Mouse (Mus musculus) layer of hippocampus, postnatal 10 days (tissue): ENCODE data around the gene Foxp1. TPM values are rescaled to one million over a fixed set of nuclear protein-coding genes. Genes with fewer than 3 reads are reported as not detected.

ENCODE experiments used
- DNase-seq, 2 experiments: peaks; one replicate each; pipeline ENCODE4 v3.0.0; 2021; ENCODE audit warnings: low spot score in 2 of 2
- total RNA-seq, 2 experiments: library from RNA; stranded (reverse); gene quantifications; 2 replicates each; pipeline ENCODE4 v1.2.3; 2021

The Foxp1 gene
- total RNA-seq, 2 experiments from 2014 or later: 139 to 149 TPM

GRCm38 (mm10) chr6:99336191-99336590 is 186.3 kb downstream of the Foxp1 start:
- DNase-seq: no peak

DNA sequence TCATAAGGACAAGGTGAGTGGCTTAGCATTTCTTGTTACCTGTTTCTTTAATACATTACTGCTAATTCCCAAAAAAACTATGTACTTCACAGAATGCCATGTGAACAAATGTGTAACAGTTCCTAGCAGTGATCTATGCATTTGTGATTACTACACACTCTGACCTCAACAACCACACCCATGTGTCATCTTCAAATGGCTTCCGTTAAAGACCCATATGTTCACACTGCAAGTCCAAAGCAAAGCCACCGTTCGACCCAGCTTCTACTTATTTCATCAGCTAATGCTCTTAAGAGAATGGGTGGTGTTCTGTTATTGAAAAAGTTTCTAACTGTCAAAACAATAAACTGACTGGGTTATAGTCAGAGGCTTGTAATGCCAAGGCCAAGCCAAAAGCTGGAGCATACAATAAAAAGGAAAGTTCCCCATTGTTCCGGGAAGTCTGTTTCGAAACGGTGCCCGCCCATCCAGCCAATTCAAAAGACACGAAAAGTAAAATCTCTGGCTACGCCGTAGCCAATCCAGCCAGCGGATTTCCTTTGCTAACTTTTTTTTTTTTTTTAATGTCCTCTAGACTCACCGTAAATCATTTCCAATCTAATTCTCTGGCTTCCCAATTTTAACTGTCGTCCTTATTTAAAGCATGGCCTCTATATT is 187.2 kb downstream of the Foxp1 start:
- no peak for DNase-seq

- DNase-seq: no peak
These were observed 188.3 kb downstream of the Foxp1 start for GRCm38 (mm10) chr6:99334255-99334654.

DNA sequence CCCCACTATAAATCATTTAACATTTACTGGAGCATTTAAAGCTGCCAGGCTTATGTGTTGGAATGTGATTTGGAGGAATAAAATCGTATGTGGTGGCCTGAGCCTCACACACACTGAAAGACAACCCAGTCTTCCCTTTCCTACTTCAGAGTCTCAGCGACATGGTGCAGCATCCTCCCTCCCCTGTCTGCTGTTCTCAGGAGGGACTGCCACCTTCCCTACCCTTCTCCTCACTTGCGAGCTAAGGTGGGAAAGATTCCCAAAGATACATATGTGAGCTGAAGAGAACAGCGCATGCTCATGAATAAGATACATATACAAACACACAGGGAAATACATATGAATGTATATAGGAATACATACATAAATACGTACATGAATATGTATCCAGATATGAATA is 189.4 kb downstream of the Foxp1 start:
- DNase-seq: no peak

DNA sequence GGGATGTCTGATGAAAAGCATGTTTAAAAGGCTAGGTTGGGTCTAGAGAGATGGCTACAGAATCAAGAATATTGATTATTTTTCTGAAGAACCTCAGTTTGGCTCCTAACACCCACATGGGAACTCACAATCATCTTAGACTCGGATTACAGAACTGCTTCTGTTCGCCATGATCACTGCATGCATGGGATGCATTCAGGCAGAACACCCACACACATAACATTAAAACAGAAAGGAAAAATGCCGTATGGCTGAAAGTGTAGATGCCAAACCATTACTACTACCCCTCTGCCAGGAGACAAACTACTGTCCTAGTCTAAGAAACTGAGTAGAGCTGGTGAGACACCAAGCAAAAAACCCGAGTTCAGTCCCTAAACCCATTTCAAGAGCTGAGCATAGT is 192.4 kb downstream of the Foxp1 start:
- DNase-seq: no peak

- DNase-seq: no peak
These were observed 193.9 kb downstream of the Foxp1 start for GRCm38 (mm10) chr6:99328634-99329033.

GRCm38 (mm10) chr6:99328146-99328545 is 194.4 kb downstream of the Foxp1 start:
- DNase-seq: no peak

- DNase-seq: no peak
These were observed 194.8 kb downstream of the Foxp1 start for GRCm38 (mm10) chr6:99327721-99328120.

DNA sequence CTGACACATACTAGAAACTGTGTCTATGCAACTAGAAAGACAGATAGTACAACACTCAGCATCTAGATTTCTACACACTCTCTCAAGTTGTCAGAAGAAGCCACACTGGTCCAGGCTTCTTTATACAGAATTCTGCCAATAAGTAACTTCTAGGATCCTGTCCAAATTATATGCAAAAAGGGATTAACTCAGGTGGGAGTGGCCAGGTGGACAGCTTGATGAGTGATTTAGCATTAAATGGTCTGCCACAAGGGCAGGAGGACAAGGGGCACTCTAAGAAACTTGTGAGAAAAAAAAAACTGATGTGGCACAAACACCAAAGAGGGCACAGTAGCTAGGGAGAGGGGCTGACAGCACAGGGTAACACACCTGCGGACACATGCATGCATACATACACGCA is 196.6 kb downstream of the Foxp1 start:
- DNase-seq: no peak

DNA sequence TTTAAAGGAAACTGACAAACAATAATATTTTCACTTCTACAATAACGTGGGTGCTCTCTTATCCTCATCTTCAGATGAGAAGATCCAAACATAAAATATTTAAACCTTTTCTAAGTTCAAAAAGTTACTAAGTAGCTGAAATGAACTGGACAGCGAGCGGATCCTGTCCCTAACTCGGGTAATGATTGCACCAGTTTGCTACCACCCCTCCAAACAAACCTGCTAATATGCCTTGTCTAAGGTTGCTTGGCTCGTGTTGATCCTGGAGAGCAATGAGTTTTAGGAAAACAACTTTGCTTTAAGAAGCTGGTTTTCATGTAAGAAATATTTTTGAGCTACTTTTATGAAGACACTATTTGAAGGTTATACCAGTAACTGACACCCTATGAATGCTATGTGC is 197.1 kb downstream of the Foxp1 start:
- no peak for DNase-seq

GRCm38 (mm10) chr6:99322132-99322904 is 200.2 kb downstream of the Foxp1 start:
- no peak for DNase-seq

DNA sequence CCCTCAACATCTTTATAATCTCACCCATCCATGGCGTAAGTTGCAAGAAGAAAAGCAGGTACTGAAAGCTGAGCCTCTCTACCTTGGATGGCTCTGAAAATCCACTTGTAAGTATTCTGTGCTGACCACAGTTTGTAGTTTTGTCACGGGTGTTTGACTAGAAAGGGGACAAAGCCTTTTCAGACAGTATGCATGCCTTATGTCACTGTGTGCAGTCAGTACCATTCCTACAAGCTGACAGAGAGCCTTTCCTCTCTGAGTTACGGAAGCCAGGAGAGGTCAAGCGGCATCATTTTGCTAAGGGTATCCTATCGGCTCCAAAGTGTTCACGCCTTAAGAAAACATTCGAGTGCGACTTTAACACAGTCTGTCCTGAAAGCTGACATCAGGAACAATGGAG is 202.1 kb downstream of the Foxp1 start:
- no peak for DNase-seq

DNA sequence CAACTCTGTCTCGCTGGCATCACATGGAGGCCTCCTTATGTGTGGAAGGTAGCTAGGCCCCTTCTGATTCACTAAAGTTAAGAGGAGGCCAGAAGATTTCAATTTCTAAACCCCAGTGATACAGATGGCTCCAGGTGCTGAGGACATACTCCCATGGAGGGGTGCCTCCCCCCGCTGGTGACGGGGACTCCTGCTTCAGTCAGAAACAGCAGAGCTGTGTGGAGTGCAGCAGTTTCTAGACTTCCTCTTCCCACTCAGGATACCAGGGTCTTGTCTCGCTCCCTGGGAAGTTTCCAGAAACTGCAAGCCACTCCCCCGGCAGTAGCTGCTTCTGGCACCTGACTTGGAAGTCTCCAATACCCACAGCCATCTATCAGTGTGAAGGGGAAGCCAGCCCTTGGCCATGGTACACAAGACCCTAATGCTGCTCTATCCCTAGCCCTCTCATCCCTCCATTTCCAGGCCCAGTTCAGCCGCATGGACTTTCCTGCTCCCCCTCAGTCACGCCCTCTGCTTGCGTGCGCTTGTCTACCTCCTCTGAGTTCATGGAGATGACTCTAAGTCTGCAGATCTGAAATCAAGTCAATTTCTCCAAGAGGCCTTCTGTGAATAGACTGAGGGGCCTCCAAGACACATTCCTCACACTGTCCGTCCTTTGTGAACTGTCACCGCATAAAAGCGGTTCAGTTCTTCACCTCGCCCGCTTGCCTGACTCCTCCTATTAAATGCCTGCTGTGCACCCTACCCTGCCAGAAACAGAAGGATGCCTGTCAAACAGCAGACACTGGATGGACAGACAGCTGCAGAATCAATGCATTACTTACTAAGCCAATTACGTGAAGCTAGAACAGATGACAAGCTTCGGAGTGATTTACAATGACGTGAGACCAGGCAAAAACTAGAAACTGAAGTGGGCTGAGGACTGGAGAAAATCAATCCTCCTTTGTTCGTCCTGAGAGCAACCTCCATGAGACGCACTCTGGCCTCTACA is 202.8 kb downstream of the Foxp1 start:
- no peak for DNase-seq

DNA sequence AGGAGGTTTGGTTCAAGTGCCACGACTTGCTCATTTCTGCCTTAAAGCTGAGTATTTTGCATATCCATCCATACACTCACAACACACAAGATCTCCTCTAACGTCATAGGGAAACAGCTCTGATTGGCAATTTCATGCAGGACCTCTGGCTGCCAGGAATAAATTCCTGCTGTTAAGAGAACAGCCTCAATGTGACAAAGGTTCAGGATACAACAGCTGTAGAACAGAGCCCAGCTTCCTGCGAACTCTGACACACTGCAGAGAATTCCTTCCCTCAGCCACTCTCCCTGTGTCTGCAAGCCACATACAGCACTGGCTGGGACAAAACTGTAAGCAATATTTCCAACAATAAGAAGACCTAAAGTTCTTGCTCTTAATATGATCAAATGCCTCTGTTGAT is 207.8 kb downstream of the Foxp1 start:
- DNase-seq: no peak

GRCm38 (mm10) chr6:99310529-99310928 is 212.0 kb downstream of the Foxp1 start:
- DNase-seq: no peak

DNA sequence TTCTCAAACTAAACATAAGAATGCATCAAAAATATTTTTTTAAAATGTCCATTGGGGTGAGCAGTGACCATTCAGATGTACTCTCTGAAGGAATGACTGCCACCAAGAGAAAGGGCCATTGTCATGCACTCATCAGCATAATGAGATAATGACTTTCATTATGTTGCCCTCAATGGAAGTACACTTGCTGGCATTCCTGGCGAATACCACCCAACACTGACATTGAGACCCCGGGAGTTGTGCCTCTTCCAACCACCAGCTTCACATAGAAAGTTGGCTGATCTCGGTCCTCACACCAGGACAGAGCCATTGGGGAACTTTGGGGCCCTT is 212.4 kb downstream of the Foxp1 start:
- DNase-seq: no peak

DNA sequence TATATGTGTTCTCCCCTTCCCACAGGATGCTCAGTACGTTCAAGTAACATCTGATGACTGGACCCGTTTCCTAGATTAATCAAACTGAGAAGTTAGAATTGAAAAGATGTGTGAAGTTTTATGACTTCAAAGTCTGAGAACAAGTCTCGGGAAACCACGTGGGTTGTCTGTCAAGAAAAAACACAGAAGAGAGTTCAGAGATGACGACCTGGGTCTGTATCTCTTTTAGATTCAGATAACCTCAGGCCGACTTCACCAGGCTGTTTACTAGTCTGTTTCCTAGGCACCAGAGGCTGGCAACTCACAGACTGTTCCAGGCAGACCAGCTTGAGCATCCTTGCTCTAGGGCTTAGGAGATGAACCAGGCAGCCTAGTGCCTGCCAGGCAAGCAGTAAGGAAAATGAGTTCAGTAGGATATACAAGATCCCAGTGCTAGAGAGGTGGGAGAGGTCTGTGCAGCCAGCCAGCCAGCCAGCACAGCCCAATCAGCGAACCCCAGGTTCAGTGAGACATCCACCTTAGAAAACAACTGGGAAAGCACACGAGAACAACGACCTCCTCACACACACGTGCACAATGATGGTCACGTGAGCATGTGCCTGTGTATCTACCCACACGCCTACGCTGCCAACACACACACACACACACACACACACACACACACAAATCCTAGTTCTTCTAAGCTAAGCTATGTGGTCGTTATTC is 212.9 kb downstream of the Foxp1 start:
- DNase-seq: no peak

DNA sequence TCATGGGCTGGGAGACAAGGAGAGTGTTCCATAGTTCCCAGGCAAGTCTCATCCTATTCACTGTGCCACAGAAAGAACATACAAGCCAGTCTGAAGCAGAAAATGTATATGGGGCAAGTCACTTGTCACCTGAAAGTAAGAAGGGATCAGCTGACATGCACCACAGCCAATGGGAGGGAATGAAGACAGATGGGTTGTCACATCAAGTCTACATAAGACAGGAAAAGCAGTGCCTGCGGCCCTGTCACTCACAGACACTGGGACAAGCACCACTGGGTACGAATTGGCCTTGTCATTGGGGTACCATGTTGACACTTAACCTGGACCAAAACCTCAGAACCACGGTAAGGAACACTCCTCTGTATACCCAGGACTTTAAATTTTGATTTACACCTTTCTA is 216.8 kb downstream of the Foxp1 start:
- no peak for DNase-seq

- no peak for DNase-seq
These were observed 217.3 kb downstream of the Foxp1 start for GRCm38 (mm10) chr6:99305236-99305635.

DNA sequence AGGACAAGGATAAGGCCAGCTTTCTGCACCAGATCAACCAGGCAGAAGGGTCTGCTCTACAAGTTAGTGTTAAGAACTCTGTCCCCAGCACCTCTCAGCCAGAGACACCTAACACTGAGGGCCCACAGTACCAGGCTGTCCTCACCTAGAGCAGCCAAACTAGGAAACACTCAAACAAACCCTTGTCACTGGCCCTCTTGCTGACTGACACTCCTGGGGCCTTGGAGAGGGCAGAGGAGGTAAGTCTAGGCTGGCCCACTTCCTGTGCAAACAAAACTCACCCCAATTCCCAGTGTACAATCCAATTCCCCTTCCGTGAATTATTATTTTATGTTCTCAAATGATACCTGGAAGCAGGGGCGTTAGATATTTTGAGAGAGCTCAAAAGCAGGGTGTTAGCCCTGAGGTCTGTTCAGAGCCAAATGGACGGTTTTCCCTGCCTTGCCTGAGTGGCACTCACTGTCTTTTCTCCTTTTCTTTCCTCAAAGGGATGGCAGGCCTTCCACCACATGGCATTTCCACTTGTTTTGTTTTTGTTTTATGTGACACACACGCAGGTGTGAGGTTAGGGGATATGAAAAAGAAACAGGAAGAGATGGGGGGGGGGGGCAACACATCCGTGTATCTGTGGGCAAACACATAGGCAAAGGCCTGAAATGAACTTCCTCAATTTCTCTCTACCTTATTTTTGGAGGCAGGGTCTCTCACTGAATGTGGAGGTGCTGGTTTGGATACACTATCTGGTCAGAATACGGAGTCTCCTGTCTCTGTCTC is 219.7 kb downstream of the Foxp1 start:
- no peak for DNase-seq
